Mouse (Mus musculus): ENCODE measurements around the gene Ttyh2.

Gene Ttyh2

DNA sequence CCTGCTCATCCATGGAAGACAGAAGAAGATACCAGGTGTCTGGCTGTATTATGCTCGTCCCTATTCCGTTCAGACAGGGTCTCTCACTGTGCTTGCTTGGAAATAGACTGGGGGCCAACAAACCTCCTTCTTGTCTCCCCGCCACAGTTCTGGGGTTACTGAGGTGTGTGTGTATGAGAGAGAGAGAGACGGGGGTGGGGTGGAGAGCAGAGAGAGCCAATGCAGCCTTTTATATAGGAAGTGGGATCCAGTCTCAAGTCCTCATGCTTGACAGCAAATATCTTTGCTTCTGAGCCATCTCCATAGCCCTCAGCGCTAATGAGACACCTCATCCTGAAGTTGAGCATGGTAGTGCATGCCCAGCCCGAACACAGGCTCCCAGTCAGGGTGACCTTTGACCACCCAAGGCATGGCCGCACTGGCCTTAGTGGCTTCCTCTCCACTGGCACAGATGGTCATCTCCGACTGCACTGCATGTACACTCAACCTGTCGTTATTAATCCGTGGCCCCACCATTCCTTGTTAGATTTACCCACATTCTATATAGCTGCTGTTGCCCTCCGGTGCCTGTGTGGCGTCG, 7.2 kb downstream of the Ttyh2 start:
- no peak for DNase-seq (ENCODE audit: low read depth)

DNA sequence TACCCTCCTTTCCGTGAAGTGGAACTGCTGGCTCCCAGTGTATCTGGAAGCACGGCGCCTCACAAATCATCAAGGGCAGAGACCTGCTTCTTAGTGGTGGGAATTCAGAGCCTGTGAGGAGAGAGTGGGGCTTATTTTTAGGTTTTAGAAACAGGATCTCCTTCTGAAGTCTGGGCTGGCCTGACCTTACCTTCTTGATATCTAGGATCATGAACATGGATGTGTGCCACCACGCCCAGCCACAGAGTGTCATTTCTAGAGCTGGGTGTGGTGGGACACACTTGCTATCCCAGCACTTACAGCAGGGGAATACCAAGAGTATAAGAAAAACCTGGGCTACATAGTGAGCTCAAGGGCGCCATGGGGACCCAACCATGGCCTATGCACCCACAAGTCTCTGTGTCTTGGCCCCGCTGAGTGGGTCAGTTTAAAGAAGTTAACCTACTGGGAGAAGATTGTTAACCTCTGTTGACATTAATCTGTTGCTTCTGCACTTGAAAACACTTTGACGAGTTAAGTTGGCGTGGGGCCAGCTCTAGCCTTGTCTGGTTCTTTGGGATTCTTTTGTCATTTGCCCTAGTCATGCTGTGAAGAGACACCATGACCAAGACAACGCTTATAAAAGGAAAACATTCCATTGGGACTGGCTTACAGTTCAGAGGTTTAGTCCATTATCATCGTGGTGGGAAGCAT, 7.9 kb downstream of the Ttyh2 start:
- DNase-seq (ENCODE audit: low read depth): no peak

DNA sequence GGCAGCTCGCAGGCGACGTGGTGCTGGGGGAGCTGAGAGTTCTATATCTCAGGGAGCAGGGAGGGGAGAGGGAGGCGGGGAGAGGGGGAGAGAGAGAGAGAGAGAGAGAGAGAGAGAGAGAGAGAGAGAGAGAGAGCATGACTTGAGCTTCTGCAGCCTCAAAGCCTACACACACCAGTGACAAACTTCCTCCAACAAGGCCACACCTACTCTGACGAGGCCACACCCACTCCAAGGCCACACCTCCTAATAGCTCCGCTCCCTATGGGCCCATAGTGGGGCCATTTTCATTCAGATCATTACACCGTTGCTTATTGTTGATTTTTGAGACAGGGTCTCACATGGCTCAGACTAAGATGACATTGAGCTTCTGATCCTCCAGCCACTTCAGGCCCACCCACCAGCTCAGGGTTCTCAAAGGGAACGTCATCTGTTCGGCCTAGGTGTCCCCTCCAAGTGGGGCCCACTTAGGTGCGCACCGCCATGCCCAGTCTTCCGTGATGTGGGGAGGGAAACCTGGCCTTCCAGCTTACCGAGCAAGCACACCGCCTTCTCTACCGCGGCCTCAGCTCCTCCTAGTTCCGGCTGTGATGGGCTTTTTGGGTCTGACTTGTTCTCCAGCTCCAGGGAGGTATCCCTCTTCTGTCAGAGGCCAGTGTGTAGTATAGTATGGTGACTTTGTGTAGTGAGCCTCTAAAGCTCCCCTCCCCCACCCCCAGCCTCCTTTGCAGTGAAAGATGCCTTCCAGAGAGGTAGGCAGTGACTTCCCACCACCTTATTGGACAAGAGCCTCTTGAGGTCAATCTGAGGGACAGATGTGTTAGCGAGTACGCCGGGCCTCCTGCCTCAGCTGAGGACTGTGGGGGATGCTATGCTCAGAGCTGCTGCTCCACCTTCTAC, 8.7 kb downstream of the Ttyh2 start:
- DNase-seq (ENCODE audit: low read depth): no peak

DNA sequence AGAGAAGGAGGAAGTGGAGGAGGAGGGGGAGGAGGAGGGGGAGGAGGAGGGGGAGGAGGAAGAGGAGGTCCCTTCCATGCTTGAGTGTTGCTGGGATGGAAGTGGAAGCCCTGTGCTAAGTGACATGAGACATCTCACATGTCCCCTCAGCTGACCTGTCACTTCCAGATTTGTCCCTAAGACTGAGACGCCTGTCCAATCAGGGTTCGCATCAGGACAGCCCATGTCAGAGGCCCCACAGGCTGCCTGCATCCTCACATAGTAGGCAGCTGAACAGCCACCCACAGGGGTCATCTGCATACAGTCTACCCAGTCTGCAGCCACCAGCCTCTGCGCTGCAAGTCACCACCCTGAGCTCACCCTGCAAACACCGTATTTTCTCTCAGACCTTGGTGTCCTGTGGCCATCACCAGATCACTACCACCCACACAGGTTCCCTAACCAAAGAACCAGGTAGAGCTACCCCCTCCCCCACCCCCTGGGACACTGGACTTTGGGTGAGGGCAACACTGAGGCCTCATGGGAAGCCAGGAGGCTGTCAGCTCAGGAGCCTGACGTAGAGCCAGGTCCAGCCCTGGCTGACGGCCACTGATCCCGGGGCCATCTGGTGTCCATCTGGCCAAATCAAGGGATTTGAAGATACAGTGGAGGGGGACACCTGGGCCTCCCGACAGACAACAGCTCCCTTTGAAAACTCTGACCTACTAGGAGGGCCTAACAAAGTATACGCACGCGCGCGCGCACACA, 9.6 kb downstream of the Ttyh2 start:
- no peak for DNase-seq (ENCODE audit: low read depth)

DNA sequence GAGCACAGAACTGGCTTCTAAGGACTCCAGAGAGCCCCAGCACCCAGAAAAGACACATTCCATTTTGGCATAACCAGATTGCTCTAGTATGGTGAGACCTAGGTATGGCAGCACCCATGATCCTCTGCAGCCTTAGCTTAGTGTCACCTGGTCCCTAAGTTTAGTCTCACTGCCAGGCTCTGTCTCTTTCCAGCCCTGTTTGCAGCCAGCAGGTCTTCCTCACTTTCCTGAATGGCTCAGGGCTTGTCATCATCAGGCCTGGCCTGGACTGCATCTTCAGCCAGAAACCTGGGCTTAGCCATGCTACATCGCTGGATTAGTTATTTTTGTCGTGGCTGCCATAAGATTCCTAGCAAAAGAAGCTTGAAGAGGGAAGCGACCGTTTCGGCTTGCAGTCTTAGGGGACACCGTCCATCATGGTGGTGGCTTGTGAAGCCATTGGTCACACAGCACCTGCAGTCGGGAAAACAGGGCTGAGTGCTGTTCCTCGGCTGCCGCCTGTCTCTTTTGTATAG, 10.4 kb downstream of the Ttyh2 start:
- DNase-seq (ENCODE audit: low read depth): no peak

DNA sequence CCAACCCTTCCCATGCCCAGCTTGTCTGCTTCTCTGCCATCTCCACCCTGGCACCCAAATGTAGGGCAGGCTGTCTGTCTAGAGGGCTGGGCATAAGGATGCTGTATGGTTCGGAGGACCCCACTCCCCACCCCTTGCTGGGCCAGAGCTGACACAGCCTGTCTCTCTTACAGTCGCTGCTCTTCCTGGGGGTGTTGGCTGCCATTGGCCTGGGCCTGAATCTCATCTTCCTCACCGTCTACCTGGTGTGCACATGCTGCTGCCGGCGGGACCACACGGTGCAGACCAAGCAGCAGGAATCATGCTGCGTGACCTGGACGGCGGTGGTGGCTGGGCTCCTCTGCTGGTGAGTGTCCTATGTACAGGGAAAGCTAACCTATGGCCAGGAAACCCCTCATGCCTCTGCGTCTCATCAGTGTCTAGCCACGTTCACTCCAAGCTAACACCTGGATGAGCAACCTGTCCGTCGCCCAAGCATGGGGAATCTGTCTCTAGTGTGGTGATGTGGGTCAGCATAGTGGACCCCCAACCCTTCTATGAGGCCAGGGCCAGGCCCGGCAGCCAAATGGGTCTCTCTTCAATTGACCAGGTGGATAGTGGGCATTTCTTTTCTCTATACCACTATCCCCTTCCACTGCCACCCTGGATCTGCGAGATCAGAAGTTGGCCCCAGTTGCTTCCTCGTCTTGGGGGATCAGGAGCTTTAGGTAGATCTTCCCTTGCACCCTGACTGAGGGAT, 11.2 kb downstream of the Ttyh2 start:
- no peak for DNase-seq (ENCODE audit: low read depth)

DNA sequence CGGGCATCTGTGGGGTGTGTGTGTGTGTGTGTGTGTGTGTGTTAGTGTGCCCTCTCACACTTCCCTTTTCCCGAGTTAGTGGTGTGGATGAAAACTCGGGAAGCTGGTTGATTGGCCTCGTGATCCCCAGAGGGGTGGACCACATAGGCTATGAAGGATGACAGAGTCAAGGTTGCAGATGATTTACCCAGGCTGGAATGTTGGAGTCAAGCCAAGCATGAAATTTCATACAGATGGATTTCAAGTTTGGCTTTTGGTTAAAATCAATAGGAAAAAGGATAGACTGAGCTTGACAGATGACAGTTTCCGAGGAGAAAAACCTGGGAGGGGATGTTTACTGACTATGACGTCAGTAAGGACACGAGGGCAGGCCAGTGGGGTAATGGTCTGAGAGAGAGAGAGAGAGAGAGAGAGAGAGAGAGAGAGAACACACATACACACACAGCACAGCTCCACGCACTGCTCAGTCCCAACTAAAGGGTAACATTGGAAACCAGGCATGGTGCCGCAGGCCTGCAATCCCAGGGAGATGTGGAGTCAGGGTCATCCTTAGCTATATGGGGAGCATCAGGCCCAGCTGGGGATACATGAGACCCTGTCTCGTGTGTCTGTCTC, 12.4 kb downstream of the Ttyh2 start:
- no peak for DNase-seq (ENCODE audit: low read depth)

DNA sequence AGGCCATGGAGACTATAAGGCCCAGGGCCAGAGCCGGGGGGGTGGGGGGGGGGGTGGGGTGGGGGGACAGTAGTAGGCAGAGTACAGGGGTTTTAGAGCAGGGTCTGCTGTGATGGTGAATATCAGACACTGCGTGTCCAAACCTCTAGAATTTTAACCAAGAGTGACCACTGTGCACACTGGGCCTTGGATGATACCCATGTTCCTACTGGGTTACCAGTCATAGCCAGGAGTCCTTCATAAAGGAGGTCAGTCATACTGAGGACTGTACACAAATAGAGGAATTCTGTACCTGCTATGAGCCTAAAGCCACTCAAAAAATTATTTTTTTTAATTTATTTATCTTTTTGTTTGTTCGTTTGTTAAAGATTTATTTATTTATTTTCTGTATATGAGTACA, 13.5 kb downstream of the Ttyh2 start:
- DNase-seq (ENCODE audit: low read depth): no peak

DNA sequence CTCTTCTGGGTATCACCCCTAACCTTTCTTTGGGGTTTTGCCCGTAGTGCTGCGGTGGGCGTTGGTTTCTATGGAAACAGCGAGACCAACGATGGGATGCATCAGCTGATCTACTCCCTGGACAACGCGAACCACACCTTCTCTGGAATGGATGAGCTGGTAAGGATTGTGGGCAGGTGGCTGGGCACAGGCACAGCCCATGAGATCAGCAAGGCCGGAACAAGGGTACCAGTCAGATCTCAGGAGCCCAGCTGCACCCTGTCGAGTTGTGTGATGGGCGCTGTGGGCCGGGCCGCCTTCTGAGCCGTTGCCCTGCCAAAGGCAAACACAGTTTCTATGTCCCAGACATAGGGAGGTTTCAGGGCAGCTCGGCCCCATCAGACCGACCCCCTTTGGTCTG, 15.0 kb downstream of the Ttyh2 start:
- no peak for DNase-seq (ENCODE audit: low read depth)

DNA sequence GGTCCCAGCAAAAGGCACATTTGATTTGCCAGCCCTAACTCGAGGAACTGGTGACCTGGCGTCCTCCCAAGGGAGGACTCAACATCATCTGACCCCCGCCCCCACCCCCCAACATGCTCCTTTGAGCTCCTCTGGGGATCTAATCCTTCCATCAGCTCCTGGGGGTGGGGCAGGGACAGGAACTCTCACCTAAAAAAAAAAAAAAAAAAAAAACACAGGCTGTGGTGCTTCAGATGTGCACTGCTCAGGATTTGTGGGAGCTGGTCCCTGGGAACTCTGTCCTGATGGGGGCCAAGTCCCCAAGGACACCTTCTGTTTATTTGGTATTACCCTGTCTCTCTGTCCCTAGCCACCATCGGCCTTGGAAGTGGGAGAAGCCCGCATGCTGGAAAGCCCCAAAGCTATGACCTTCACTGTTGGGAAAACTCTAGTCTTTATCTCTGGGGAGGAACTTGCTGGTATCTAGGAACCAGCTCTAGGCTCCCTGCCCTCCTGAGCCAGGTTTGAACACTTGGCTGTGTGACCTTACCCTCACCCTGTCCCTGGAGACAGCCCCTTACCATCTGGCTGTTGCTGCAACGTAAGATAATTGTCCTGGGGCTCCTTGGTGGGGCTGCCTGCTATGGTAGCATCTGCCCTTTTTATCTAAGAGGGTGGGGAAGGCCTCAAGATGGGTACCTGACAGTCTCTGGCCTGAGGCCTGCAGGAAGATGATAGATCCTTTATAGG, 16.4 kb downstream of the Ttyh2 start:
- DNase-seq (ENCODE audit: low read depth): no peak

DNA sequence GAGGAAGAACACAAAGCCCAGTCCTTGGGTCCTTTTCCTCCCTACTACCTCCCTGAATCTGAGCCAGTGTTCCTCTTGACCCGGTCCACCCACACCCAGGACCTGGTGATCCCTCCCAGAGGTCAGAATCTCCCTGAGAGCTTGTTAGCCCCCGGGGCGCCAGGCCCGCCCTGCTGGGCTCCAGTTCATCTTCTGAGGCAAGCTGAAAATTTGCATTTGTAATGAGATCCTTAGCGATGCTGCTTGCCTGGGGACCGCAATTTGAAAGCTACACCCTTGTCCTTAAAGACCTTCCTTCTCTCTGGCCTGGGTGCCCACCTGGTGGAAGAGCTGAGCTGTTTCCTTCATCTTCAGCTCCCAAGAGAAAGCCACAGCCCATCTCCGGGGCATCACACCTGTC, 17.4 kb downstream of the Ttyh2 start:
- no peak for DNase-seq (ENCODE audit: low read depth)

DNA sequence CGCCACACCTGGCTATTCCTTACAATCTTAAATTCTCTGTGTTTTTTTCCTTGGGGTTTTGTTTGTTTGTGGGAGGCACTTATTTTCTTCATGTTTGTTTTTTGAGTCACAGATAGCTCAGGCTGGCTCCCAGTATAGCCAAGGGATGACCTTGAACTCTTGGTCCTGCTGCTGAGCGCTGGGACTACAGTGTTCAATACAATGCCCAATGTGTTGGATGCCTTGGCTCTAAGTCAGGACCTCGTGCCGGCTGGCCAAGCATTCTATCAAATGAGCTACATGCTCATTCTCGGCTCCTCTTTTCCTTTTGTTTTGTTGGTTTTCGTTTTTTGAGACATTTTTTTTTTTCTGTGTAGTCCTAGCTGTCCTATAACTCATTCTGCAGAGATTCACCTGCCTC, 18.2 kb downstream of the Ttyh2 start:
- no peak for DNase-seq (ENCODE audit: low read depth)

DNA sequence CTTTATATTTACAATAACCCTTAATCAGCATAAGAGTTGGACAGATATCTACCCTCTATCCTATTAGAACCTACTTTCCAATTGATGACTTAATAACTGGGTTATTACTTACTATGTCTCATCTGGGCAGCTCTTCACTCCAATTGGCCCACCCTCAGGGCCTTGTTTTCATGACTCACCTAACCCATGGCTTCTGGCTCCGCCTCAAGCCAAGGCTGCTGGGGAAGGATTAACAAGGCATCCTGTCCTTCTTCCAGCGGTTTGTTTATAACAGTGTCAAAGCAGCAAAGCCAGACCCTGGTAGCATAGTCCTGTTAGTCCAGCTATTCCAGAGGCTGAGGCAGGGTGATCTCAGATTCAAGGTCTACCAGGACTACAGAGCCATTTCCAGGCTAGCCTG, 19.2 kb downstream of the Ttyh2 start:
- no peak for DNase-seq (ENCODE audit: low read depth)

DNA sequence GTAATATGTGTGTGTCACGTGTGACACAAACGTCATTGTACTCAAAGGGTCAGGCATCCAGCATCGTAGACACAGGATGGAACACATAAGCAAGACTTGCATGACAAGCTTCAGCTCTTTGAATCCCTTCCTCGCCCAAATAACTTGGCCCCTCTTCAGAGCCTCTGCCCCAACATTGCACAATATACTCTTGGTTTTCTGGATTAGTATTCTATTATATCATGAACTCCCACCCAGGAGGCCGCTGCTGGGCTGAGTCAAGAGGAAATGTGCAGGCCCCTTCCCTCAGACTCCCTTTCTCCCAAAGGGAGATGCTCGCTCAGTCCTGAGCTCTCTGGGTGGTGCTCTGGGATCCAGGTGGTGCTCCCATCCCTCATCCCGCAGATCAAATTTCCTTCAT, 23.3 kb downstream of the Ttyh2 start:
- no peak for DNase-seq (ENCODE audit: low read depth)

DNA sequence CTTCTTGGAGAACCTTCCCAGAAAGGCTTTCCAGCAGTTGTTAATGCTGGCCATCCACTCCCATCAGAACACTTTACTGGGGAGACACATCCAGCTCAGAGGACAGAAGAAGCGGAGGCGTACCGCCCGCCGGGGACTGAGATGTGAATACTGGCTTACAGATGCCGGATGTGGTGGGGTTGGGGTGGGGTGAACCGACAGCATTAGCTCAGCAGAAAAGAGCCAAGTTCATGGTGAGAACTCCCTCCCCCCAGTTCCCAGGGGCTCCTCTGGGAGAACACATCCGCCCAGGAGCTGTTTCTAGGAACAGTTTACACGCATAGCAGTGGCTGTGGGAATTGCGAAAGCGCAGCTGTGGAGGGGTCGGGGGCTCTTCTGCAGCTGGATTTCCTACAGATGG, 24.3 kb downstream of the Ttyh2 start:
- DNase-seq (ENCODE audit: low read depth): no peak

DNA sequence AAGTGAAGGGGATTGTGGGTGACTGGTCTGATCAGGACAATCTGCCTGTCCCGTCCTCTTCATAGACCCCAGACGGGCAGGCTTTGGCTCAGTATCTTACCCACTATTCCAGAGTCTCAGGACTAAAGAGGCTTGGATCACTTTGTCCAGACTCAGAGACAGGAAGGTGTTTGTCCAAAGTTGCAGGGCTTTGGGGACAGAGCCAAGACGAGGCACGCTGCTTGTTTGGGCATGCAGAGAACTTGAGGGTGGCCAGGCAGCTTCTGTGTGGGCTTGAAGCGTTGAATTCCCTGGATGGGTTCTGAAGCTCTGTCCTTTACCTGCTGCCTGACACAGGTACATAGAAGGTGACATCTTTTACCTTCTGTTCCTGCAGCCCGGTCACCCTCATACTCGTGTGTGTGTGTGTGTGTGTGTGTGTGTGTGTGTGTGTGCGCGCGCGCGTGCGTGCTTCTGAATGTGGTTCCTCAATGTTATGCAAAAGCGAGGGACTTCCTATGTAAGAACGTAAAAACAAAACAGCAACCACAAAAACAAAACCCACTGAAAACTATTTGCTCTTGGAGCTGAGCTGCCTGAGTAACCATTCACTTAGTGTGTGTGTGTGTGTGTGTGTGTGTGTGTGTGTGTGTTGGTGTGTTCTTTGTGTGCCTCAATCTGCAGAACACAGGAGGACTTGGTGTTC, 27.2 kb downstream of the Ttyh2 start:
- no peak for DNase-seq (ENCODE audit: low read depth)

DNA sequence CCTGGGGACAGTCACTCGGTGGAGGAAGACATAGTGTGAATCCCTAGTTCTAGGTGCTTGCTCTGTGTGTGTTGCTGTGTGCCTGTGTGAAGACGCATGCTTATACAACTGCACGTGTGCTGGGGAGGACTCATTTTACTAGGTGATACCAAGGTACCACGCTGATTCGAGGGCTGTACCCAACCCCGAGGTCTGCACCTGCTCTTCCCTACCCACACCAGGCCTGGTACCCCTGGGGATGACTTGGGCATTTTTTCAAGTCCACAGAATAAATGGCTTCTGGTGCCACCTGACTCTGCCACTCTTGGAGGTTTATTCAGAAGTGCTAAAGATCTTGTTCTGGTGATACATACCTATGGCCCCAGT, 27.7 kb downstream of the Ttyh2 start:
- no peak for DNase-seq (ENCODE audit: low read depth)

DNA sequence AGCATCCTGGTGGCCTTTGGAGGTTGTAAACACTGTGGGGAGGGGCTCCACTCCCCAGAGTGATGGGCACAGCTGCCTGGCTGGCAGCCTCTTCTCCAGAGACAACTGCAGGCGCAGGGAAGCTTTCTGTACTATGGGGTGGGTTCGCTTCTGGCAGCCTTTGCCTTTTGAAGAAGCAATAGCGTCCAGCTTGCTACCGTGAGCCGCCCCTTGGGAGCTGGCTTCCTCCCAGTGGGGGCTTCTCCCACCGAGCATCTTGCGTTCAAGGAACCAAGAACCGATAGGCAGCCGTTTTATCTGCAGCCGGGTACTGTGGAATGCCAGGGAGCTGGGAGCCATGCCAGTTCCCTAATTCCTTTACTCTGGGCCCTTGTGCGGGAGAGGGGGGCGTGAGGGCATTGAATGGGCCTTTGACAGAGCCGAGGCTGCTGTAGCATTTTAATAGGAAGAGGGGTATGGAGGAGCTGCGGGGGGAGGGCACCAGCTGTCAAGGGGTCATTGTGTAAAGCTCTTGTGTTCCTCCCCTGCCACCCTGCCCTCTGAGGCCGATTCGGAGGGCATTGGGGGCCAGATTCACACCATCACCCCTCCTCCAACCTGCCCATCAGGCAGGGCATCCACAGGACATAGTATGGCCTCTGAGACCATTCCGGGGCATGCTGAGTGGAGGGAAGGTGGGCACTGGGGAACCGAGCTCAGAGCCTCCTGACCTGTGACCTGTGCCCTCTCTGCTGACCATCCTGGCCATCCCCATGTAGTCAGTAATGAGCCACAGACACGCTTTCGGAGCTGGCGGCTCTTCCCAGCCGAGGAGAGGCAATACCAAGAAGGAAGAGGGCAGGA, 29.1 kb downstream of the Ttyh2 start:
- no peak for DNase-seq (ENCODE audit: low read depth)

DNA sequence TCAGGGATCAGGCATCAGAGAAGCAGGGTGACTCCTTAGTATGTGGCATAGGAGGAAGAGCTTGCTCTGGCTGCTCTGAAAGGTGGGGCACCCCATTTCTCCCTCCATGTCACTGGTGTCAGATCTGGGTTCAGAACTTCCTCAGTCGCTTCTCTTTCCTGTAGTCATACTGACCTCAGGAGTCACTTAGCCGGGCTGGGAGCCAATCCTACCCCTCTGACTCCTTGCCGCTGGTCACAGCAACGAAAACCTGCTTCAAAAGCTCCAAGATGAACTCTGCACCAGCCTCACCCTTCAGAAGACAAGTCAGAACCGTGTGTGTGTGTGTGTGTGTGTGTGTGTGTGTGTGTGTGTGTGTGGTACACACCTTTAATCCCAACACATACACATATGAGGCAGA, 31.1 kb downstream of the Ttyh2 start:
- DNase-seq (ENCODE audit: low read depth): no peak
